Mouse (Mus musculus) megakaryocyte-erythroid progenitor cell, adult 5 weeks (primary cell): ENCODE measurements around the gene Slc6a2. TPM values are rescaled to one million over a fixed set of nuclear protein-coding genes. Genes with fewer than 3 reads are reported as not detected.

ENCODE experiments used
- polyA plus RNA-seq: library from polyadenylated mRNA; stranded (reverse); fragments of >175 nt; gene quantifications from 2 replicates; pipeline ENCODE4 v1.2.3, GENCODE M21; 2012

The Slc6a2 gene
- polyA plus RNA-seq, result not detected in 2 replicates

GRCm38 (mm10) chr8:92959779-92960178, at the start of gene Slc6a2:
Gene Slc6a2, plus strand, starts transcription at chr8:92960079.

GRCm38 (mm10) chr8:93048092-93048491, 88.2 kb downstream of the Slc6a2 start, which contains the start of gene Ces1a:
Gene Ces1a, minus strand, starts transcription at chr8:93048192.

Other genes with a start within 250 kb of the Slc6a2 start
- gene Mmp2, start 132.8 kb upstream of the Slc6a2 start, polyA plus RNA-seq, result 0.68 and 0.82 TPM in 2 replicates
- 2.2 and 2.4 TPM in 2 replicates for gene Lpcat2, start 104.7 kb upstream of the Slc6a2 start, polyA plus RNA-seq
- gene Capns2, start 58.7 kb upstream of the Slc6a2 start, polyA plus RNA-seq, result 0.16 and 0.92 TPM in 2 replicates
- not detected in 2 replicates for gene Ces1a, start 88.1 kb downstream of the Slc6a2 start, polyA plus RNA-seq
- not detected in 2 replicates for gene Ces1b, start 119.9 kb downstream of the Slc6a2 start, polyA plus RNA-seq
- not detected in 2 replicates for gene Ces1c, start 171.2 kb downstream of the Slc6a2 start, polyA plus RNA-seq
- gene Ces1d, start 237.8 kb downstream of the Slc6a2 start, polyA plus RNA-seq, result 0.08 TPM in 1 of 2 replicates, not detected in the other